Mouse (Mus musculus) liver, embryonic 15.5 days (tissue): ENCODE results near the gene Lmf1. TPM values are rescaled to one million over a fixed set of nuclear protein-coding genes. Genes with fewer than 3 reads are reported as not detected.

Source experiments
- ATAC-seq: fragments of 200-750 bp; cut with Nextera tagmentation; 2 replicates; pipeline ENCODE4 v1.8.0; 2017; ENCODE audit warnings: moderate number of reproducible peaks, mild to moderate bottlenecking, moderate library complexity; ENCODE audit not compliant: insufficient read depth
- H3K27ac ChIP-seq: fragments of 300-500 bp; sonication (generic); replicated peaks from 2 replicates; pipeline ENCODE4 v1.5.1; 2015; ENCODE audit warnings: mild to moderate bottlenecking, inconsistent platforms
- H3K27me3 ChIP-seq: fragments of 300-500 bp; sonication (generic); 2 replicates; pipeline ENCODE4 v1.6.1; 2015; ENCODE audit warnings: mild to moderate bottlenecking, inconsistent platforms
- H3K36me3 ChIP-seq: fragments of 300-500 bp; sonication (generic); replicated peaks from 2 replicates; pipeline ENCODE4 v1.6.1; 2015; ENCODE audit warnings: moderate library complexity, mild to moderate bottlenecking, inconsistent platforms
- H3K4me1 ChIP-seq: fragments of 300-500 bp; sonication (generic); replicated peaks from 2 replicates; pipeline ENCODE4 v1.6.1; 2015; ENCODE audit warnings: inconsistent platforms
- H3K4me2 ChIP-seq: fragments of 300-500 bp; sonication (generic); 2 replicates; pipeline ENCODE4 v1.6.1; 2015; ENCODE audit warnings: moderate library complexity, mild to moderate bottlenecking, inconsistent platforms
- H3K4me3 ChIP-seq: fragments of 300-500 bp; sonication (generic); replicated peaks from 2 replicates; pipeline ENCODE4 v1.5.1; 2015; ENCODE audit warnings: mild to moderate bottlenecking, inconsistent platforms
- H3K9ac ChIP-seq: fragments of 300-500 bp; sonication (generic); 2 replicates; pipeline ENCODE4 v1.6.1; 2015; ENCODE audit warnings: moderate library complexity, mild to moderate bottlenecking, inconsistent platforms
- H3K9me3 ChIP-seq: fragments of 300-500 bp; sonication (generic); replicated peaks from 2 replicates; pipeline ENCODE4 v1.6.1; 2016; ENCODE audit warnings: inconsistent platforms
- WGBS: fragments of 180-500 bp; shearing (Covaris S2); methylation state at CpG from one replicate; pipeline ENCODE4 v1.1.7; 2015; ENCODE audit warnings: mixed read lengths; ENCODE audit not compliant: insufficient replicate concordance; 5-methylcytosine and 5-hydroxymethylcytosine counted together
- polyA plus RNA-seq: library from polyadenylated mRNA; unstranded; fragments of >200 nt; fragmentation: Nextera tagmentation; extraction: Ambion mirVana; gene quantifications from 2 replicates; pipeline ENCODE4 v1.2.1, GENCODE M21; 2015

Lmf1 gene
- polyA plus RNA-seq, 1 experiment from 2014 or later = 10.1 TPM

- no peaks in the 10 kb centered on the region for H3K4me1 ChIP-seq
- no peak for ATAC-seq
- H3K9ac ChIP-seq = no peak overlapping the region
- no peak overlapping the region for H3K4me2 ChIP-seq
- no peaks in the 10 kb centered on the region for H3K9me3 ChIP-seq
- peaks cover 69% of the 10 kb centered on the region for H3K27me3 ChIP-seq
- H3K36me3 ChIP-seq = no peaks in the 10 kb centered on the region
- no peak overlapping the region for H3K27ac ChIP-seq
- no peak overlapping the region for H3K4me3 ChIP-seq
- 11% methylated on average over 21 of the region's 21 CpGs for WGBS
Observed at GRCm38 (mm10) chr17:25556630-25557354, 22.1 kb upstream of the Lmf1 start.

DNA sequence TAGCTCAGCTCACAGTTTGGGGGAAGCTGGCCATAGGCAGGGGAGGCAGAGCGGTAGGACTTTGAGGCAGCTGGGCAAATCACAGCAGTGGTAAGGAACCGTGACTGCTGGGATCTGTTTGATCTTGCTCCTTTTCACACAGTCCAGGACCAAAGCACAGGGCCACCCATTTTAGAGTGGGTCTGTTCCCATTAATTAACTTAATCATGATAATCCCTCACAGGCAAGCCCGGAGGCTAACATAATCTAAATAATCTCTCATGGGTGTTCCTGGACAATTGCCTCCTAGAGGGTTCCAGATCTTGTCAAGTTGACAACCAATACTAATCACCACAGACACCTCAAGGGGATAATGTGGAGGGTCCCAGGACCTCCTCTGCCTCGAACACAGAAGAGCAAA, 19.3 kb upstream of the Lmf1 start:
- Histone ChIP-seq H3K4me1 (no peaks in the 10 kb centered on the region), H3K4me3 (no peak overlapping the region), H3K9ac (no peak overlapping the region), H3K36me3 (no peaks in the 10 kb centered on the region), H3K27ac (no peak overlapping the region), H3K4me2 (no peak overlapping the region), H3K9me3 (no peaks in the 10 kb centered on the region), H3K27me3 (peaks cover 60% of the 10 kb centered on the region)
- no peak for ATAC-seq
- WGBS = 49% methylated on average over 4 of the region's 4 CpGs

DNA sequence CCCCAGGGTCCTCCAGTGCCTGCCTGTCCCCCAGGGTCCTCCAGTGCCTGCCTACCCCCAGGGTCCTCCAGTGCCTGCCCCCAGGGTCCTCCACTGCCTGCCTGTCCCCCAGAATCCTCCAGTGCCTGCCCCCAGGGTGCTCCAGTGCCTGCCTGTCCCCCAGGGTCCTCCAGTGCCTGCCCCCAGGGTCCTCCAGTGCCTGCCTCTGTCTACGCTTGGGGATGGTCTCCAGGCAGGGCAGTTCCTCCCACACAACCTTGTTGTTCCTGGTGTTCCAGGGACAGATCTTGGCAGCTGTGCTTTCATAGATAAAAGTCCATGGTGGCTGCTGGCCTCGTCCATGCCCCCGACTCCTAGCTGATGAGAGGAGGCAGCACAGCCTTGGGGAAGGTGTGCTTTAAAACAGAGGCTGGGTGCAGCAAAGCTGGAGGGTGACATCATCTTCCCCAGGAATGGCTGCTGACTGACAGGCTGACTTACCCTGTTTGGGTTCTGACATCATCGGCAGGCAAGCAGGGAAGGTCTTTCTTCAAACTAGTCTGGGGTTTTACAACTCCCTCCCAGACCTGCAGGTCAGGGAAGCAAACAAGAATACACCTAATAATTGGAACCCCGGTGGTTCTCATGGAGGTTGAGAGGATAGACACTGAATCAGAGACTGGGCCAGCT, 18.2 kb upstream of the Lmf1 start:
- no peak overlapping the region for H3K9ac ChIP-seq

GRCm38 (mm10) chr17:25561223-25562028, 17.5 kb upstream of the Lmf1 start:
- Histone ChIP-seq H3K4me3 (no peak overlapping the region), H3K4me1 (no peaks in the 10 kb centered on the region), H3K9ac (no peak overlapping the region), H3K4me2 (no peak overlapping the region), H3K9me3 (no peaks in the 10 kb centered on the region), H3K36me3 (no peaks in the 10 kb centered on the region), H3K27me3 (peaks cover 47% of the 10 kb centered on the region), H3K27ac (no peak overlapping the region)
- ATAC-seq = no peak
- WGBS = 65% methylated on average over 16 of the region's 16 CpGs

More for the DNA sequence above, 18.2 kb upstream of the Lmf1 start:
- H3K9me3 ChIP-seq = no peaks in the 10 kb centered on the region
- H3K27me3 ChIP-seq = peaks cover 50% of the 10 kb centered on the region
- WGBS = 36% methylated on average over 5 of the region's 5 CpGs
- ATAC-seq = no peak
- no peak overlapping the region for H3K4me3 ChIP-seq
- no peak overlapping the region for H3K27ac ChIP-seq
- no peaks in the 10 kb centered on the region for H3K36me3 ChIP-seq
- no peaks in the 10 kb centered on the region for H3K4me1 ChIP-seq
- H3K4me2 ChIP-seq = no peak overlapping the region

GRCm38 (mm10) chr17:25564481-25564880, 14.4 kb upstream of the Lmf1 start:
- Histone ChIP-seq H3K4me2 (no peak overlapping the region), H3K27me3 (peaks cover 45% of the 10 kb centered on the region), H3K27ac (no peak overlapping the region), H3K9me3 (no peaks in the 10 kb centered on the region), H3K4me3 (no peak overlapping the region), H3K9ac (no peak overlapping the region), H3K36me3 (no peaks in the 10 kb centered on the region), H3K4me1 (no peaks in the 10 kb centered on the region)
- no peak for ATAC-seq
- WGBS = 59% methylated on average over 5 of the region's 5 CpGs

DNA sequence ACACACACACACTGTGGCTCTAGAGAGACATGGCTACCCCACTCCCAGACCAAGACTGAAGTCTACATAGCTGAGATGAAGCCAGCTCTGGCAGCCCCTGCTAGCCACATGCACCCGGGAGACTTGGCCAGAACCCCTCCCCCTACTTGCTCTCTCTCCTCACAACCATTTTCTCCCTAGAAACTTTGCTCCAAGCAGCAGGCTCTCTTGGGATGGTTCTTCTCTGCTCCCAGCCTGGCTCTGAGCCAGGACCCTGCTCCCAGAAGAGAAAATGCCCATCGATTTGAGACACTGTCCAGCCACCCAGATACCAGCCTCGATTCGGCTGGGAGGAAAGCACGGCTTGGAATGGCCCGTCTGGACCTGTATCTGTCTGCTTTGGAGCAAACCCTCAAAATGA, 13.6 kb upstream of the Lmf1 start:
- H3K4me3 ChIP-seq = no peak overlapping the region
- ATAC-seq = no peak
- WGBS = 36% methylated on average over 6 of the region's 6 CpGs
- H3K4me2 ChIP-seq = no peak overlapping the region
- H3K27ac ChIP-seq = no peak overlapping the region
- H3K9ac ChIP-seq = no peak overlapping the region
- peaks cover 51% of the 10 kb centered on the region for H3K27me3 ChIP-seq
- no peaks in the 10 kb centered on the region for H3K36me3 ChIP-seq
- H3K4me1 ChIP-seq = peaks cover 5% of the 10 kb centered on the region
- H3K9me3 ChIP-seq = no peaks in the 10 kb centered on the region

DNA sequence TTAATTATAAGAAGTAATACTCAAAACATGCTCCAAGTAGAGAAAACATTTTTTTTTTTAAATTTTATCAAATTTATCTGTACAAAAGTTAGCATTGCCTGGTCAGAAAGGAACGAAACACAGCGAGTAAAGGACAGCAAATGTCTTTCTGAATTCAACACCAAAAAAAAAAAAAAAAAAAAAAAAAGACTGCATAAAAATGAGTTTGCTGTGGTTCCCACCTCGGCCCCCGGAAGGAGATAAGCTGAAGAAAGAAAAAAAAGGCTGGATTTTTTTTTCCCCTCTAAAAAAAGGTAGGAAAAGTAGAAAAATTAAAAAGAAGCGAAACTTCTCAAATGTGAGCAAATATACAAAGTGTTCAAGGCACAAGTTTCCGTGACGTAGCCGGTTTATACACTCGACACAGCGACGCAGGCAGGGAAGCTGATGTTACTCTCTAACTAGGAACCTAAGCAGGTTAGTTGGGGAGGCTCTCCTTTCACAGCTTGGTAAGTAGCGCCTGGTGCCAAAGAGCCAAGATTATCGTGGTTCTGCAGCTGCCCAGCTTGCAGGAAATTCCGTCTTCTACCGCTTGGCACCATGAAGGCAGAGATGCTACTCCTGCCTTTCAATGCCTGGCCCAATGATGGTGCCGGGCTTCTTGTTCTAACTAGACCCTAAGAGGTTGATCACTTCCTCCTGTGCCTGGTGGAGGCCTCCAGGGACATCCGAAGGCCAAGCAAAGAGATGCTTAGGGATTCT, 12.9 kb upstream of the Lmf1 start:
- no peaks in the 10 kb centered on the region for H3K9me3 ChIP-seq
- peaks cover 12% of the 10 kb centered on the region for H3K4me1 ChIP-seq
- 63% methylated on average over 17 of the region's 17 CpGs for WGBS
- no peak overlapping the region for H3K4me2 ChIP-seq
- no peak overlapping the region for H3K4me3 ChIP-seq
- ATAC-seq = no peak
- no peak overlapping the region for H3K9ac ChIP-seq
- H3K27me3 ChIP-seq = peaks cover 55% of the 10 kb centered on the region
- H3K36me3 ChIP-seq = no peaks in the 10 kb centered on the region
- H3K27ac ChIP-seq = no peak overlapping the region

GRCm38 (mm10) chr17:25567261-25567660, 11.6 kb upstream of the Lmf1 start:
- peaks cover 67% of the 10 kb centered on the region for H3K27me3 ChIP-seq
- peaks cover 14% of the 10 kb centered on the region for H3K4me1 ChIP-seq
- no peak overlapping the region for H3K4me3 ChIP-seq
- no peak overlapping the region for H3K4me2 ChIP-seq
- no peak for ATAC-seq
- H3K9ac ChIP-seq = no peak overlapping the region
- no peaks in the 10 kb centered on the region for H3K36me3 ChIP-seq
- no peaks in the 10 kb centered on the region for H3K9me3 ChIP-seq
- WGBS = 70% methylated on average over 13 of the region's 13 CpGs
- no peak overlapping the region for H3K27ac ChIP-seq

DNA sequence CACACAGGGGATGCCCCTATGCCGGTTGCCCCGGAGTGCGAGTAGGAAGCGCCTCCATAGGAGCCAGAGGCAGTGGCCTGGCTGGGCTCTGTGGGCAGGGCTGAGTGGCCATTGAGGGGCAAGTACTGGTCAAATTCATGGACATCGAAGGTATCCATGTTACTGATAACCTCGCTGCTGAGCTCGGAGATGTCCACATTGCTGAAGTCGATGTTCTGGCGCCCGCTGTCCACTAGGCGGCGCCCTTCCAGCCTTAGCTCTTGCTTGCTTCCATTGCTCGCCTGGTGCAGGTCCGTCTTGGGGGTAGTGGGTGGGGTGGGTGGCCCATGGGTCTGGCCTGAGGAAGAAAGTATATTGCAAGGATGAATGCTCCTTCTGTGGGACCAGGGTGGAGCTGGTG, 11.1 kb upstream of the Lmf1 start:
- H3K4me1 ChIP-seq = peaks cover 14% of the 10 kb centered on the region
- H3K27me3 ChIP-seq = peaks cover 72% of the 10 kb centered on the region
- H3K9me3 ChIP-seq = no peaks in the 10 kb centered on the region
- H3K4me3 ChIP-seq = no peak overlapping the region
- no peaks in the 10 kb centered on the region for H3K36me3 ChIP-seq
- no peak overlapping the region for H3K9ac ChIP-seq
- ATAC-seq = no peak
- no peak overlapping the region for H3K4me2 ChIP-seq
- H3K27ac ChIP-seq = no peak overlapping the region
- 17% methylated on average over 14 of the region's 14 CpGs for WGBS

DNA sequence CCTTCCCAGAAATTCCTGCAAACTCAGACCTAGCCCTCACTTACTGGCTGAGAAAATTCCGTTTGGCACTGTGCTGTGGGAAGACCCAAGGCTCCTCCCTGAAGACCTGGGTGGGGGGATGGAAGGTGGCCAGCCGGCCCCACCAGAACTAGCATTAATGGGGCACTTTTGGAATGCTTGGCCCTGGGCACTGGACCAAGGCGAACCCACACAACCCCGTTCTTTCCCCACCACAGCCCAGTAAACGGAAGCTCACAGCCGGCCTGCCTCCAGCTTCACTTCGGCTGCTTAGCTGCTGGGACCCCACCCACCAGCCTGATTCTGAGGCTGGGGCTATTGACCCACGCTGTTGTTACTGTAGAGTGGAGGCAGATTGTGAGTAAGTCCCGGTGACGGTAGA, 10.7 kb upstream of the Lmf1 start:
- WGBS = 31% methylated on average over 10 of the region's 10 CpGs
- Histone ChIP-seq H3K27ac (no peak overlapping the region), H3K36me3 (no peaks in the 10 kb centered on the region), H3K9me3 (no peaks in the 10 kb centered on the region), H3K27me3 (peaks cover 73% of the 10 kb centered on the region), H3K4me3 (no peak overlapping the region), H3K4me1 (peaks cover 14% of the 10 kb centered on the region), H3K9ac (no peak overlapping the region), H3K4me2 (no peak overlapping the region)
- no peak for ATAC-seq

DNA sequence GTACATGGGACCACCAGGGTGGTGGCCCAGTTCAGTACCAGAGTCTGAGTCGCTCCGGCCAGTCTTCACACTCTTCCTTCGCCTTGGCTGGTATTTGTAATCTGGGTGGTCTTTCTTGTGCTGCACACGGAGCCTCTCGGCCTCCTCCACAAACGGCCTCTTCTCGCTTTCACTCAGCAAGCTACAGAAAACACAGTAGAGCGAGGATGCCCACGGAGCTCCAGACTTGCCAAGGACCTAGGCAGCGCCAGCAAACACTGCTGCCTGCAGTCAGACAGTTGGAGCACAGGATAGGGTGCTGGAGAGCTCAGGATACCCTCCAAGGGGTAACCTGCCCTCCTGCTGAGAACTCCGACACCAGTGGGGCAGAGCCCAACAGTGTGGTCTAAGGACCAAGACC, 10.0 kb upstream of the Lmf1 start:
- no peak overlapping the region for H3K9ac ChIP-seq
- H3K4me3 ChIP-seq = no peak overlapping the region
- peaks cover 76% of the 10 kb centered on the region for H3K27me3 ChIP-seq
- H3K4me1 ChIP-seq = peaks cover 14% of the 10 kb centered on the region
- H3K36me3 ChIP-seq = no peaks in the 10 kb centered on the region
- H3K4me2 ChIP-seq = no peak overlapping the region
- no peak overlapping the region for H3K27ac ChIP-seq
- no peaks in the 10 kb centered on the region for H3K9me3 ChIP-seq
- ATAC-seq = no peak
- WGBS = 68% methylated on average over 11 of the region's 11 CpGs
